Mouse (Mus musculus) cerebellum, postnatal 36 days (tissue): Measurements from ENCODE around the gene Slco1a5.
"Not testable (repeated sequence)": the region's sequence is repeated elsewhere in the genome, so short reads cannot be mapped to it uniquely, and the experiment has no call there.

Source experiments
- DNase-seq, 2 experiments: peaks; one replicate each; pipeline ENCODE4 v3.0.0; 2021 to 2022; ENCODE audit warnings: mixed read lengths in 2 of 2

Gene Slco1a5

GRCm38 (mm10) chr6:142322881-142323280, at the start of gene Slco1a5:
Gene Slco1a5 (minus strand): TSS chr6:142322981.
- DNase-seq, result no peak

GRCm38 (mm10) chr6:142369568-142369967, 46.8 kb upstream of the Slco1a5 start:
- no peak for DNase-seq

- DNase-seq, result no peak
These were observed 44.8 kb upstream of the Slco1a5 start for GRCm38 (mm10) chr6:142367565-142367964.

GRCm38 (mm10) chr6:142366473-142367018, 43.8 kb upstream of the Slco1a5 start:
- no peak for DNase-seq

GRCm38 (mm10) chr6:142365742-142366472, 43.1 kb upstream of the Slco1a5 start:
- DNase-seq, result no peak

- no peak for DNase-seq
These were observed 40.3 kb upstream of the Slco1a5 start for GRCm38 (mm10) chr6:142363019-142363576.

- DNase-seq, result no peak
These were observed 39.3 kb upstream of the Slco1a5 start for GRCm38 (mm10) chr6:142362036-142362435.

- no peak for DNase-seq
These were observed 34.3 kb upstream of the Slco1a5 start for GRCm38 (mm10) chr6:142357106-142357505.

GRCm38 (mm10) chr6:142352099-142352498, 29.3 kb upstream of the Slco1a5 start:
- not testable (repeated sequence) for DNase-seq

GRCm38 (mm10) chr6:142347431-142348385, 24.9 kb upstream of the Slco1a5 start:
- no peak for DNase-seq

- peak in 1 of 2 experiments; percentile 7 for DNase-seq
These were observed 23.7 kb upstream of the Slco1a5 start for GRCm38 (mm10) chr6:142346181-142347110.

GRCm38 (mm10) chr6:142345440-142346038, 22.8 kb upstream of the Slco1a5 start, which contains the start of gene Pyroxd1:
Gene Pyroxd1 (plus strand): TSS chr6:142345654.
- DNase-seq, result peak; percentile 84 to 87

GRCm38 (mm10) chr6:142343561-142343960, 20.8 kb upstream of the Slco1a5 start:
- DNase-seq, result peak; percentile 13 to 52

GRCm38 (mm10) chr6:142339576-142339975, 16.8 kb upstream of the Slco1a5 start:
- no peak for DNase-seq

GRCm38 (mm10) chr6:142338961-142339360, 16.2 kb upstream of the Slco1a5 start:
- no peak for DNase-seq

- DNase-seq, result no peak
These were observed 6.4 kb upstream of the Slco1a5 start for GRCm38 (mm10) chr6:142329201-142329600.

GRCm38 (mm10) chr6:142326598-142326997, 3.8 kb upstream of the Slco1a5 start:
- DNase-seq, result no peak

- DNase-seq, result no peak
These were observed 5.7 kb downstream of the Slco1a5 start for GRCm38 (mm10) chr6:142317106-142317505.

- no peak for DNase-seq
These were observed 8.5 kb downstream of the Slco1a5 start for GRCm38 (mm10) chr6:142314285-142314684.

GRCm38 (mm10) chr6:142305076-142305475, 17.7 kb downstream of the Slco1a5 start:
- DNase-seq, result no peak

GRCm38 (mm10) chr6:142298098-142298497, 24.7 kb downstream of the Slco1a5 start, which contains the start of gene Iapp:
Gene Iapp (plus strand): TSS chr6:142298423.
- DNase-seq, result no peak
